Mouse (Mus musculus) left cerebral cortex, postnatal 14 days (tissue): ENCODE measurements around the gene BC005537. TPM values are rescaled to one million over a fixed set of nuclear protein-coding genes. Genes with fewer than 3 reads are reported as not detected.

Experiments
- DNase-seq, 2 experiments: peaks; one replicate each; pipeline ENCODE4 v3.0.0; 2021 to 2022; ENCODE audit warnings: low spot score in 2 of 2, mixed read lengths in 1 of 2
- intact Hi-C: fragments of 180-260 bp; cut with DNase I; formaldehyde crosslinking; loops from one replicate; pipeline ENCODE4 v1.15.1; 2025
- total RNA-seq, 2 experiments: library from RNA; stranded (reverse); gene quantifications; 2 replicates each; pipeline ENCODE4 v1.2.3; 2021

The BC005537 gene
- total RNA-seq, 2 experiments from 2014 or later = 172 to 188 TPM

DNA sequence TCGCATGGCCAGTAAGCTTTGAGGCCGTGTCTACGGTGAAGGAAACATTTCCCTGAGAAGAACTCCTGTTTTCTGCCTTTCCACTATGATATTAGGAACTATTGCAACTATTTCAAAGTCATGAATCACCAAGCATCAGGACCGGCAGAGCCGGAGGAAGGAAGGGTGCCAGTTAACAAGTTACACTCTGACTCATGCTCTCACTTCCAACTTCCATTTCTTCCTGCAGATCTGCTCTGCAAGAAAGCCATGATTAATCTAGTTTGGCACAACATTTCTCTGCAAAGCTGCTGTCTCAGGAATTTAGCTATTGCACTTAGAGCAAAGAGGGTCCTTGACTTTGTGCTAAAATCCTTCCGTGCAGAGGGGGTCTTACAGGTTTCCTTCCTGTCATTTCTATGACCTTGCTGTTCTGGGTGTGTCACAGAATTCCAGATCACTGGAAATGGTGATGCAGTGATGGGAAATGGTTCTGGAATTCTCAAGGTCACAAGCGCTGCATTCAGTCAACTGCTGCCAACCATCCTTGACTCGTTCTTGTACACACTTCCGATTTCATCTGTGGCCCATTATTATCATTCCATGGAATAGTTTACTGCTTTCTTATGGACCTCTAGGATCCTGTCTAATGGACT is 8.9 kb upstream of the BC005537 start:
- intact Hi-C loops = no loop called here
- peak; percentile 18 to 37 for DNase-seq

DNA sequence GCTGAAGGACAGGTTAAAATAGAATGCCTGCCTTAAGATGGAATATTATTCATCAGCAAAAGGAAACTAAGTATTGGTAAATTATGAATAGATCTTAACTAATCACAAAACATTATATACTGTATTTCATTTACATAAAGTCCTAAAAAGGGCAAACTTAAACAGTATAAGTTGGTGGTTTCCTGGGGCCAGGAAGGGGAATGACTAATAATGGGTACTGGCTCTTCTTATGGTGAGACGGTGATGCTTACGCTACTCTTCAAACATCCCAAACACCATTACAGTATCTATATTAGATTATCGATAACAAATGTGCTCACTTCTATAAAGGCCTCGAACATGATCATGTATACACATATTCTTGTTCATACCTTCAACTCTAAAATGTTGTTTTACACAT is 2.8 kb upstream of the BC005537 start:
- intact Hi-C loops = no loop called here
- no peak for DNase-seq

DNA sequence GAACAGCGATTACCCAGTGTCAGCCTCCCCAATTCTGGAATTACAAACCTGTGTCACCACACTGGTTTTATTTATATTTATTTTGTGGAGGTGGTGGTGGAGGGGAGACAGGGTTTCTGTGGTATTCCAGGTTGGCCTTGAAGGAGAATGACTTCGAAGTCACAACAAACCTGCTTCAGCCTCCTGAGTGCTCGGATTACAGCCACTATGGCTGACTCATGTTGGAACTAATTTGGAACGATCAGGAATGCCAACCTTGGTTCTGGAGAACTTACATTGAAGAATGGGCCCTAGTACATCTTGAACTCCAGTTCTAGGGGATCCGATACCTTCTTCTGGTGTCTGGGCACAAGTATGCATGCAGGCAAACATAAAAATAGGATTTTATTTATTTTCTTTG is 2.1 kb upstream of the BC005537 start:
- no peak for DNase-seq
- intact Hi-C loops = no loop called here

DNA sequence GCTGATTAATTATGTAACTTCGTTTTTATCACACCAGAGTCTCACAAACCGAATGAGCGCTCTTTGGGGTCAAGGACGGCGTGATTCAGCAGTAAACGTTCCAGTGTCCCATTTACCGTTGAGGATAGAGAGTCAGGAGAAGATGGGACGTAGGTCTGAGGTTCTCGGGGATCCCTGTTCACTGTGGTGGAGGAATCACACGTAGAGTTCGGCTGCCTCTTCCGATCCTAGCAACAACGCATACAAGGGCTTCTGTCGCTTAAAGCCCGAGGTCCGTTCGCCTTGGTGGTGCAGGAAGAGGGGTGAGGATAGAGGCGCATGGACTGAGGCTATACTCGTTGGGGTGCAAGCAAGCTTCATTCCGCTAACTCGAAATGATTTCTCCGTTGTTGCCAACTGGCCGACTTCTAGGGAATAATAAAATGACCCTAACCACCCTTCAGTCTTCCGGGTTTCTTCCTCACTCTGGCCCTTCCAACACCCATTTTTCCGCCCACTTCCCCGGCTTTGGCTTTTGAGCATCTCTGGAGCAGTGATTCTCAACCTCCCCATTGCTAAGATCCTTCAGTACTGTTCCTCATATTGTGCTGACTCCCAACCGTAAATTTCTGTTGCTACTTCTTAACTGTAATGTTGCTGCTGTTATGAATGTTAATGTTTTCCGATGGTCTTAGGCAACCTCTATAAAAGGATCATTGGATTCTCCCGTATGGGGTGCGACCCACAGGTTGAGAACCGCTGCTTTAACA is 1.4 kb upstream of the BC005537 start:
- intact Hi-C loops = loop anchor here (2.0 kb wide), 1 partner anchor 31 kb away; the partner anchor contains the start of genes Acot13 and Tdp2
- DNase-seq = peak; percentile 19 to 41

DNA sequence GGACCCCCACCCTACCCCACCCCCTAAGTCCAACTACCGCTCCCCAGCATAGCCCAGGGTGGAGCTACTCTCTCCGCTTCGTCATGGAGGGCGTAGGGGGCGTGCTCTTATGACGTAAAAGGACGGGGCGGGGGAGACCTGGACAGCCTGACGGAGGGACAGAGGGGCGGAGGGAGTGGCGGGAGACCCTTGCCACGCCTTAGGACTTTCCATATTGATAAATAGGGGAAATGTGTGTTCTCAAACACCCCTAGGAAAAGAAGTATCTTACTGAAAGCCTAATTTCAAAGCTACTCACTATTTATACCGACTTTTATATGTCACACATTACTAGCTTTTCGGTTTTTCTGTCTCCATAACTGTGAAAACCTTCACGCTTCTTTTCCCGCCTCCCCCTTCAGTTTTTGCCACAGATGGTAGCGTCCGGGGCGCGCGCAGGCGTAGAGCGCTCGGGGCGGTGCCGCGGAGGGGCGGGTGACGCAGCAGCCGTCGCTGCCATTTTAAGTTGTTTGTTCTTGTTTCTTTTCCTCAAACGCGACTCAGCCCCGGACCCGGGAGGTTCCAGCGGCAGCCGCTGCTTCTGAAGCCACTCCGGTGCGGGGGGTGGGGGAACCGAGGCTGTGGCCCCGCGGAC is 666 bp upstream of the BC005537 start:
- DNase-seq = peak; percentile 94 to 97
- intact Hi-C loops = loop anchor here (2.0 kb wide), 1 partner anchor 30 kb away; the partner anchor contains the start of genes Acot13 and Tdp2

DNA sequence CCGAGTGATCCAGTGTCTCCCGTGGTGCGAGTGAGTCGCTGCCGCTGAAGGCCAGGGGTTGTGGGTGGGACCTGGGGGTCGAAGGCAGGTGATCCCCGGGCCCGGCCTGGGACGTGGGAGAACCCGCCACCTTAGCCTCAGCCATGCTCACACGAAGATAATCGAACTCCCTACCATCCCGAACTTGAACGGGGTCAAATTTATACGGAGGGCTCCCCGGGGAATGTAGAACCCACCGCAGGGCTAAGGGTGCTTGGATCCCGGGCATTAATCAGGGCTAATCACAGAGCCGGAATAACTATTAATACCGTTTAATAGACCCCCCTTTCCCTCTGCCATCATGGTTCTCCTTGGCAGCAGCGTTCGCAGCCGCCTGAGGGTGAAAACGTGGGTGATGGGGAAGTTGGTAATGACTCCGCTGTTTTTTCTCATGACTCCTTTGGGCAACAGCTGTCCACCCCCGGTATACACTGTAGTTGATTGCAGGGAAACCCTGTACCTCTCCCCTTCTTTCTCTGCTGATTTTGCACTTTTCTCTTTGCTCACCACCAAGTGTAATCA is 754 bp downstream of the BC005537 start:
- peak; percentile 30 to 40 for DNase-seq
- intact Hi-C loops = no loop called here

DNA sequence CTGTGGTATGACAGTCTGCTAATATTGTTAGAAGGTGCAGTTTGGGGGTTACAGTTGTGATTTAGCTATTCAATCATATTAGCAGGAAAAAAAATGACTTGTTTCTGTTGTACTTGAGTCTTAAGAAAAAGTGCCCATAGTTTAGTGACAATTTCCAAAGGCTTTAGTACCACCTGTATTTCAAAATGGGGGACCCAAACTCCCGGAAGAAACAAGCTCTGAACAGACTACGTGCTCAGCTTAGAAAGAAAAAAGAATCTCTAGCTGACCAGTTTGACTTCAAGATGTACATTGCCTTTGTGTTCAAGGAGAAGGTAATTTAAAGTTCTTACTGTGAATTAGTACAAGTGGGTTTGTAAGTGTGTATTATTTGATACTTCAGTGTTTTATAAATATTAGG is 1.7 kb downstream of the BC005537 start:
- DNase-seq = no peak
- intact Hi-C loops = no loop called here

DNA sequence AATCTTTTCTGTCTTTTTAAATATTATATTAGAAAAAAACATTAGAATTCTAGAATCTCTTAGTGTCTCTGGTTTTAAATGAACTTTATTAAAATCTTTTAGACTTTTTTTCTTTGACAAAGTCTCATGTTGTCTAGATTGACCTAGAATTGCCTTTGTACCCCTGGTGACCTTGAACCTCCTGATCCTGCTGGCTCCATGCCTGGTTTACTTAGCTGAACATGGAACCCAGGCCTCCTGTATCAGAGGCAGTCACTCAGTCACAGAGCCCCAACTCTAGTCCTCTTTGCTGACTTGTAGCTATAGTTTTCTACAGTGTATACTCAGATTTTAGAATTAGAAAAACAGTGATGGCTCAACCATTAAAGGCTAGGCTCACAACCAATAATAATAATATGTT is 4.6 kb downstream of the BC005537 start:
- DNase-seq = no peak
- intact Hi-C loops = no loop called here

DNA sequence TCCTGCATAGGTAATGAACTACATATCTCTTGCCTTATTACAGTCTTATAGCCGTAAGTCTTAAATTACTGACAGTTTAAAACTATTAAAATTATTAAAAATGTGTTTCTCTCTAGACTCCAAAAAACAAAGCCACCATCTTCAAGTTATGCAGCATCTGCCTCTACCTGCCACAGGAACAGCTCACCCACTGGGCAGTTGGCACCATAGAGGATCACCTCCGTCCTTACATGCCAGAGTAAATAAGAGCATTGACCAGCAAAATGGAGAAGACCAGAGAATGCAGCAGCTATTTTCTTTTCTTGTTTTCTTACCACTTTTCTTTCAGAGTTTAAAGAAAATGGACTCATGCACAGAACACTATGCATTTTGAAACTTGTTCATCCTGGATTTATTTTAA is 11.1 kb downstream of the BC005537 start:
- intact Hi-C loops = no loop called here
- DNase-seq = no peak

DNA sequence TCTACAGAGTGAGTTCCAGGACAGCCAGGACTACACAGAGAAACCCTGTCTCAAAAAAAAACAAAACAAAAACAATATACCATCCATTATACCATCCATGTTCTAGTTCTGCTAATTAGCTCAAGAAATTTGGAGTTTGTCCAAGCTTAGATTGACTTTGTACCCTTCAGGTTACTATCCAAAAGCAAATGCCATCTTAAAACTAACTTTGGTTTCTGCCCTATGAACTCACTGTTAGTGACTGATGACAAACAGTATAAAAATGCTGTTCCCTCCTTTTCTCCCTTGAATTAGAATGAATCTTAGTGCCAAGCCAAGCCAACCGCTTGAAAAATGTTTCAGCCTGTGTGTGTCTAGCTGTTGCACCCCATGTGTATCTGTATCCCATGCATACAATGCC is 13.2 kb downstream of the BC005537 start:
- intact Hi-C loops = no loop called here
- DNase-seq = no peak

GRCm38 (mm10) chr13:24816125-24817092 is 15.0 kb downstream of the BC005537 start:
- no peak for DNase-seq
- intact Hi-C loops = no loop called here

DNA sequence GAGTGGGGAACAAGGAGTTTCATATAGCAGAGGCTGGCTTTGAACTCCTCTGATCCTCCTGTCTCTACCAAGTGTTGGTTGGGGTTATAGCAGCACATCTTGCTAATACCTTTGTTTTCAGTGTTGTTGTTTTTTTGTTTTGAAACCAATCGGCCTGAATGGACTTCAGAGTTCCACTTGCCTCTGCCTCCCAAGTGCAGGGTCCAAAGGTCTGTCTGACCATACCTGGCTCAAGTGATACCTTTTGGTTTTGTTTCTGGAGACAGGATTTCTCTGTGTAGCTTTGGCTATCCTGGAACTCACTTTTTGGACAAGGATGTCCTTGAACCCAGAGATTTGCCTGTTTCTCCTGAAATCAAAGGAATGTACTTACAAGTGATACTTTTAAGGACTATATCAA is 18.5 kb downstream of the BC005537 start:
- intact Hi-C loops = no loop called here

GRCm38 (mm10) chr13:24822663-24823343 is 21.3 kb downstream of the BC005537 start:
- DNase-seq = peak in 1 of 2 experiments; percentile 30

More for the DNA sequence above, 18.5 kb downstream of the BC005537 start:
- DNase-seq = no peak

GRCm38 (mm10) chr13:24824647-24825046 is 23.2 kb downstream of the BC005537 start:
- intact Hi-C loops = no loop called here
- no peak for DNase-seq

More at GRCm38 (mm10) chr13:24822663-24823343, 21.3 kb downstream of the BC005537 start:
- intact Hi-C loops = no loop called here

GRCm38 (mm10) chr13:24825587-24825986 is 24.1 kb downstream of the BC005537 start:
- no peak for DNase-seq

GRCm38 (mm10) chr13:24826116-24826515 is 24.7 kb downstream of the BC005537 start:
- intact Hi-C loops = no loop called here
- DNase-seq = no peak

More at GRCm38 (mm10) chr13:24825587-24825986, 24.1 kb downstream of the BC005537 start:
- intact Hi-C loops = no loop called here

- intact Hi-C loops = loop anchor here (2.0 kb wide), 1 partner anchor 30 kb away; the partner anchor contains the start of gene BC005537
- no peak for DNase-seq
Measured at GRCm38 (mm10) chr13:24830756-24831352, 29.4 kb downstream of the BC005537 start.
